Mouse (Mus musculus): ENCODE data around the gene Ube2o. TPM values are rescaled to one million over a fixed set of nuclear protein-coding genes. Genes with fewer than 3 reads are reported as not detected.
A peak's percentile ranks its signal among the peaks of the same experiment; 100 is the strongest.

Gene Ube2o
- polyA plus RNA-seq, 1 experiment from 2014 or later: 8.8 TPM

- H3K4me2 ChIP-seq (replicated peaks): no peak overlapping the region
- H3K27ac ChIP-seq: no peak overlapping the region
- no peak overlapping the region for H3K4me3 ChIP-seq (replicated peaks)
- H3K4me1 ChIP-seq (replicated peaks): peaks cover 26% of the 10 kb centered on the region
- peak; percentile 47 for ATAC-seq
- no peaks in the 10 kb centered on the region for H3K9me3 ChIP-seq
- H3K9ac ChIP-seq: no peak overlapping the region
- WGBS: 45% methylated on average over 12 of the region's 12 CpGs
- no peaks in the 10 kb centered on the region for H3K27me3 ChIP-seq (replicated peaks)
- no peaks in the 10 kb centered on the region for H3K36me3 ChIP-seq
Observed at GRCm38 (mm10) chr11:116572756-116573543, 8.3 kb downstream of the Ube2o start.

- peaks cover 26% of the 10 kb centered on the region for H3K4me1 ChIP-seq (replicated peaks)
- 68% methylated on average over 19 of the region's 19 CpGs for WGBS
- ATAC-seq: peak; percentile 57
Observed at GRCm38 (mm10) chr11:116571767-116572679, 9.2 kb downstream of the Ube2o start.

GRCm38 (mm10) chr11:116570821-116571220 is 10.4 kb downstream of the Ube2o start:
- 79% methylated on average over 7 of the region's 7 CpGs for whole genome bisulfite sequencing
- H3K36me3 ChIP-seq: no peaks in the 10 kb centered on the region
- H3K4me3 ChIP-seq (replicated peaks): no peak overlapping the region

More at GRCm38 (mm10) chr11:116571767-116572679, 9.2 kb downstream of the Ube2o start:
- H3K9ac ChIP-seq: no peak overlapping the region
- H3K27ac ChIP-seq: 0 out of 2 replicates have a peak overlapping the region, but pooled peaks have one; percentile 11
- no peak overlapping the region for H3K4me2 ChIP-seq (replicated peaks)
- H3K36me3 ChIP-seq: no peaks in the 10 kb centered on the region
- H3K27me3 ChIP-seq (replicated peaks): no peaks in the 10 kb centered on the region
- H3K4me3 ChIP-seq (replicated peaks): no peak overlapping the region
- no peaks in the 10 kb centered on the region for H3K9me3 ChIP-seq

GRCm38 (mm10) chr11:116567531-116567930 is 13.7 kb downstream of the Ube2o start:
- Histone ChIP-seq H3K9ac (no peak overlapping the region), H3K9me3 (no peaks in the 10 kb centered on the region), H3K4me1 (replicated peaks) (peaks cover 24% of the 10 kb centered on the region), H3K4me2 (replicated peaks) (no peak overlapping the region), H3K4me3 (replicated peaks) (no peak overlapping the region), H3K27me3 (replicated peaks) (no peaks in the 10 kb centered on the region), H3K36me3 (no peaks in the 10 kb centered on the region), H3K27ac (no peak overlapping the region)
- 87% methylated on average over 8 of the region's 8 CpGs for WGBS
- no peak for ATAC-seq

More at GRCm38 (mm10) chr11:116570821-116571220, 10.4 kb downstream of the Ube2o start:
- H3K27ac ChIP-seq: no peak overlapping the region
- no peaks in the 10 kb centered on the region for H3K27me3 ChIP-seq (replicated peaks)
- peaks cover 27% of the 10 kb centered on the region for H3K4me1 ChIP-seq (replicated peaks)
- no peak overlapping the region for H3K4me2 ChIP-seq (replicated peaks)
- no peak for ATAC-seq
- no peaks in the 10 kb centered on the region for H3K9me3 ChIP-seq
- no peak overlapping the region for H3K9ac ChIP-seq

GRCm38 (mm10) chr11:116565283-116566041 is 15.8 kb downstream of the Ube2o start:
- H3K4me1 ChIP-seq (replicated peaks): peaks cover 11% of the 10 kb centered on the region; the same call in 1 of the 2 replicates
- ATAC-seq: peak; percentile 77
- H3K9me3 ChIP-seq: no peaks in the 10 kb centered on the region

GRCm38 (mm10) chr11:116556308-116556707 is 24.9 kb downstream of the Ube2o start:
- 46% methylated on average over 6 of the region's 6 CpGs for WGBS
- Histone ChIP-seq H3K27ac (no peak overlapping the region), H3K9me3 (no peaks in the 10 kb centered on the region), H3K4me2 (replicated peaks) (no peak overlapping the region), H3K27me3 (replicated peaks) (no peaks in the 10 kb centered on the region), H3K9ac (no peak overlapping the region), H3K4me1 (replicated peaks) (peaks cover 12% of the 10 kb centered on the region), H3K4me3 (replicated peaks) (no peak overlapping the region), H3K36me3 (no peaks in the 10 kb centered on the region)
- peak; percentile 28; the same call in 1 of the 2 replicates for ATAC-seq

More at GRCm38 (mm10) chr11:116565283-116566041, 15.8 kb downstream of the Ube2o start:
- 45% methylated on average over 7 of the region's 7 CpGs for WGBS
- Histone ChIP-seq H3K9ac (no peak overlapping the region), H3K36me3 (no peaks in the 10 kb centered on the region), H3K27ac (no peak overlapping the region), H3K27me3 (replicated peaks) (no peaks in the 10 kb centered on the region), H3K4me3 (replicated peaks) (no peak overlapping the region), H3K4me2 (replicated peaks) (no peak overlapping the region)

GRCm38 (mm10) chr11:116555572-116555971 is 25.7 kb downstream of the Ube2o start:
- ATAC-seq: no peak
- Histone ChIP-seq H3K9ac (no peak overlapping the region), H3K36me3 (no peaks in the 10 kb centered on the region)

GRCm38 (mm10) chr11:116554171-116554878 is 26.9 kb downstream of the Ube2o start:
- no peak overlapping the region for H3K27ac ChIP-seq
- no peak for ATAC-seq
- H3K9me3 ChIP-seq: no peaks in the 10 kb centered on the region
- no peaks in the 10 kb centered on the region for H3K27me3 ChIP-seq (replicated peaks)
- 30% methylated on average over 12 of the region's 12 CpGs for WGBS
- H3K4me1 ChIP-seq (replicated peaks): peaks cover 24% of the 10 kb centered on the region
- H3K9ac ChIP-seq: no peak overlapping the region
- no peak overlapping the region for H3K4me2 ChIP-seq (replicated peaks)
- H3K4me3 ChIP-seq (replicated peaks): no peak overlapping the region
- H3K36me3 ChIP-seq: no peaks in the 10 kb centered on the region

More at GRCm38 (mm10) chr11:116555572-116555971, 25.7 kb downstream of the Ube2o start:
- Histone ChIP-seq H3K4me1 (replicated peaks) (peaks cover 19% of the 10 kb centered on the region), H3K9me3 (no peaks in the 10 kb centered on the region), H3K27ac (no peak overlapping the region), H3K4me3 (replicated peaks) (no peak overlapping the region), H3K4me2 (replicated peaks) (no peak overlapping the region), H3K27me3 (replicated peaks) (no peaks in the 10 kb centered on the region)
- 60% methylated on average over 1 of the region's 1 CpGs for WGBS

GRCm38 (mm10) chr11:116552194-116552593 is 29.1 kb downstream of the Ube2o start:
- Histone ChIP-seq H3K4me1 (replicated peaks) (peaks cover 24% of the 10 kb centered on the region), H3K36me3 (no peaks in the 10 kb centered on the region), H3K9ac (no peak overlapping the region), H3K27ac (no peak overlapping the region), H3K4me2 (replicated peaks) (no peak overlapping the region), H3K9me3 (no peaks in the 10 kb centered on the region), H3K4me3 (replicated peaks) (no peak overlapping the region), H3K27me3 (replicated peaks) (no peaks in the 10 kb centered on the region)
- 52% methylated on average over 1 of the region's 1 CpGs for WGBS
- no peak for ATAC-seq

- 0 out of 2 replicates have a peak overlapping the region, but pooled peaks have one; percentile 18 for H3K9ac ChIP-seq
- no peak overlapping the region for H3K4me2 ChIP-seq (replicated peaks)
- H3K36me3 ChIP-seq: peaks cover 2% of the 10 kb centered on the region
- no peaks in the 10 kb centered on the region for H3K9me3 ChIP-seq
- H3K27ac ChIP-seq: 0 out of 2 replicates have a peak overlapping the region, but pooled peaks have one; percentile 19
- no peak overlapping the region for H3K4me3 ChIP-seq (replicated peaks)
- 38% methylated on average over 7 of the region's 7 CpGs for WGBS
- H3K4me1 ChIP-seq (replicated peaks): peaks cover 21% of the 10 kb centered on the region
- no peaks in the 10 kb centered on the region for H3K27me3 ChIP-seq (replicated peaks)
- ATAC-seq: no peak
Observed at GRCm38 (mm10) chr11:116550748-116551147, 30.5 kb downstream of the Ube2o start.
